Mouse (Mus musculus) stomach, embryonic 16.5 days (tissue): ENCODE measurements around the gene Eln. TPM values are rescaled to one million over a fixed set of nuclear protein-coding genes. Genes with fewer than 3 reads are reported as not detected.

Experiments
- ATAC-seq: fragments of 200-750 bp; cut with Nextera tagmentation; 2 replicates; pipeline ENCODE4 v1.8.0; 2017; ENCODE audit warnings: moderate number of reproducible peaks, moderate TSS enrichment; ENCODE audit not compliant: insufficient read depth, low FRiP score
- H3K27ac ChIP-seq: fragments of 300-500 bp; sonication (generic); 2 replicates; pipeline ENCODE4 v1.5.1; 2014; ENCODE audit warnings: low read length
- H3K27me3 ChIP-seq: fragments of 300-500 bp; sonication (generic); 2 replicates; pipeline ENCODE4 v1.6.1; 2014; ENCODE audit warnings: low read length, control low read depth, mixed read lengths; ENCODE audit not compliant: control insufficient read depth, insufficient read depth
- H3K36me3 ChIP-seq: fragments of 300-500 bp; sonication (generic); 2 replicates; pipeline ENCODE4 v1.6.1; 2014; ENCODE audit warnings: low read length; ENCODE audit not compliant: control insufficient read depth, insufficient read depth
- H3K4me1 ChIP-seq: fragments of 300-500 bp; sonication (generic); 2 replicates; pipeline ENCODE4 v1.6.1; 2014; ENCODE audit warnings: low read length, control low read depth, mixed read lengths; ENCODE audit not compliant: control insufficient read depth, insufficient read depth
- H3K4me2 ChIP-seq: fragments of 300-500 bp; sonication (generic); 2 replicates; pipeline ENCODE4 v1.6.1; 2014; ENCODE audit warnings: low read depth, low read length, mixed read lengths
- H3K4me3 ChIP-seq: fragments of 300-500 bp; sonication (generic); replicated peaks from 2 replicates; pipeline ENCODE4 v1.5.1; 2014; ENCODE audit warnings: mild to moderate bottlenecking, low read length
- H3K9ac ChIP-seq: fragments of 300-500 bp; sonication (generic); 2 replicates; pipeline ENCODE4 v1.6.1; 2014; ENCODE audit warnings: low read length
- H3K9me3 ChIP-seq: fragments of 300-500 bp; sonication (generic); replicated peaks from 2 replicates; pipeline ENCODE4 v1.6.1; 2016; ENCODE audit warnings: low read length, control low read depth; ENCODE audit not compliant: control insufficient read depth
- WGBS: fragments of 180-500 bp; shearing (Covaris S2); extraction: QIAGEN DNeasy Blood & Tissue Kit; methylation state at CpG from one replicate; pipeline ENCODE4 v1.1.7; 2014; 5-methylcytosine and 5-hydroxymethylcytosine counted together
- polyA plus RNA-seq: library from polyadenylated mRNA; unstranded; fragments of >200 nt; fragmentation: Nextera tagmentation; extraction: Ambion mirVana; gene quantifications from 2 replicates; pipeline ENCODE4 v1.2.1, GENCODE M21; 2015

The Eln gene
- 93.7 and 97.0 TPM in 2 replicates for polyA plus RNA-seq

DNA sequence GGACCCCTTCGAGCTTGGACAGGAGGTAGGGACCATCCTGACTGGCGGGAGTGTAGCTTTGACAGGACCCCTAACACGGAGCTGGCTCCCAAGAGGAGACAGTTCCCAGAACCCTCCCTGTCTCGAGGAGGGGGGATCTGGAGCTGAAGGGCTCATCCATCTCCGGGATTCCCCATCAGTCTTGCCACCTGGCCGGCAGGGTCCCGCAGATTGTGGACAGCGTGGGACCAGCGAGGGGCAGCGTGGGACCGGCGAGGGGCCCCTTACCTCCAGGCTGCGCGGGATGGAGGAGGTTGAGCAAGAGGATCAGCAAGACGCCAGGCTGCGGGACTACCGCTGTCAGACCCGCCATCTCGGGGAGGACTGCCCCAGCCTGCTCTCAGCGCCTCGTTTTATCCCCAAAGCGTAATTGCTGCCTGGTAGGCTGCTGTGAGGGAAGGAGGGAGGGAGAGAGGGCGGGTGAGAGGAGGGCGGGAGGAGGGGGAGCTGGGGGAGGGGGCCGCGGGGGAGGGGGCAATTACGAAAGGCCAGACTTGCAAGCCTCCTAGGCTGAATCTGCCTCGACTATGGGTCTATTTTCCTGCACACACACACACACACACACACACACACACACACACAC, at the start of gene Eln:
Eln (minus strand) TSS at position 434 of the 622 bp plus-strand sequence.
- H3K4me2 ChIP-seq, result peak within 1 kb of the TSS; percentile 63
- H3K4me1 ChIP-seq, result peaks cover 31% of the 10 kb centered on the region
- peak within 1 kb of the TSS; percentile 77 for H3K9ac ChIP-seq
- H3K27ac ChIP-seq, result peak within 1 kb of the TSS; percentile 73
- no peaks in the 10 kb centered on the region for H3K9me3 ChIP-seq
- H3K27me3 ChIP-seq, result no peaks in the 10 kb centered on the region
- peak within 1 kb of the TSS; percentile 52 for H3K4me3 ChIP-seq
- H3K36me3 ChIP-seq, result no peaks in the 10 kb centered on the region
- WGBS, result under 1% methylated on average over 26 of the region's 28 CpGs
- peak; percentile 72 for ATAC-seq

GRCm38 (mm10) chr5:134790080-134790995, 43.2 kb upstream of the Eln start:
- Histone ChIP-seq H3K36me3 (no peaks in the 10 kb centered on the region), H3K9me3 (0 out of 2 replicates have a peak, but pooled peaks cover 3% of the 10 kb centered on the region), H3K4me2 (no peak overlapping the region), H3K27me3 (no peaks in the 10 kb centered on the region), H3K4me3 (no peak overlapping the region), H3K9ac (no peak overlapping the region), H3K27ac (0 out of 2 replicates have a peak overlapping the region, but pooled peaks have one; percentile 11), H3K4me1 (peaks cover 10% of the 10 kb centered on the region)
- ATAC-seq, result no peak
- 67% methylated on average over 15 of the region's 15 CpGs for WGBS

- peaks cover 10% of the 10 kb centered on the region for H3K4me1 ChIP-seq
- WGBS, result 25% methylated on average over 12 of the region's 12 CpGs
- peak overlapping the region; percentile 37; the same call in 1 of the 2 replicates for H3K27ac ChIP-seq
- H3K9ac ChIP-seq, result no peak overlapping the region
- 0 out of 2 replicates have a peak, but pooled peaks cover 3% of the 10 kb centered on the region for H3K9me3 ChIP-seq
- H3K4me3 ChIP-seq, result no peak overlapping the region
- H3K27me3 ChIP-seq, result no peaks in the 10 kb centered on the region
- peak; percentile 85 for ATAC-seq
- H3K36me3 ChIP-seq, result no peaks in the 10 kb centered on the region
- H3K4me2 ChIP-seq, result no peak overlapping the region
Measured at GRCm38 (mm10) chr5:134788237-134788636, 41.1 kb upstream of the Eln start.

DNA sequence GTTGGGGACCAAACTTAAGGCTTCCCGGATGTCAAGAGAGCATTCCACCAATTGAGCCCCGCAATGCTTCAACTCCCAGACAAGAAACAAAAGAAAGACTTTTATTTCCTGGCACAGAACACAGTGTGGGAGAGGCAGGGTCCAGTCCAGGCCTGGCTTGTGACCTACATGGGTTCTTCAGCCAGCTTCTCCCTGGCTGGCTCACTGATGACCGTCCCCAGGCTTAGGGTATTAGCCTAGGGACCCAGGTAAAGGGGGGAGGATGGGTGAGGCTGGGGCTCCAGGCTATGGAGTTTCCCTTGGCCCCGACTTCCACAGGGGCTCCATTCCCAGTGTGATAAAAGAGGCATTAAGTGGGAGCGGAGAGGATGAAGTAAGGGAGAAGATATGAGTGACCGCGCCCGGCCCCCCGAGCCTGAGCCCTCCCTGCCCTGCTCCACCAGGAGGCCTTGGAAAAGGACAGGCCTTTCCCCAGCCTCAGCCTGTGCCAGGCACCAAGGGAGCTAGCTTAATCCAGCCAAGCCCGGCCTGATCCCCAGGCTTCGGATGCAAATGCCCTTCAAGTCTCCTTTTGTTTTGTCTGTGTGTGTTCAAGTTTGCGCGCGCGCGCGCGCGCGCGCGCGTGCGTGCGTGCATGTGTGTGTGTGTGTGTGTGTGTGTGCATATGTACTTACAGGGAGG, 38.7 kb upstream of the Eln start:
- ATAC-seq, result 0 out of 2 replicates have a peak, but pooled peaks have one; percentile 39

GRCm38 (mm10) chr5:134783794-134784193, 36.7 kb upstream of the Eln start:
- Histone ChIP-seq H3K4me2 (no peak overlapping the region), H3K27ac (no peak overlapping the region), H3K4me3 (no peak overlapping the region), H3K9ac (no peak overlapping the region), H3K4me1 (peaks cover 10% of the 10 kb centered on the region), H3K36me3 (no peaks in the 10 kb centered on the region), H3K9me3 (no peaks in the 10 kb centered on the region), H3K27me3 (no peaks in the 10 kb centered on the region)
- no peak for ATAC-seq
- WGBS, result 51% methylated on average over 2 of the region's 2 CpGs

More for the DNA sequence above, 38.7 kb upstream of the Eln start:
- Histone ChIP-seq H3K4me3 (no peak overlapping the region), H3K27ac (peak overlapping the region; percentile 58; the same call in 1 of the 2 replicates), H3K36me3 (no peaks in the 10 kb centered on the region), H3K27me3 (no peaks in the 10 kb centered on the region), H3K9me3 (no peaks in the 10 kb centered on the region), H3K4me2 (no peak overlapping the region), H3K9ac (peak overlapping the region; percentile 20), H3K4me1 (peaks cover 10% of the 10 kb centered on the region)
- WGBS, result 53% methylated on average over 25 of the region's 25 CpGs

DNA sequence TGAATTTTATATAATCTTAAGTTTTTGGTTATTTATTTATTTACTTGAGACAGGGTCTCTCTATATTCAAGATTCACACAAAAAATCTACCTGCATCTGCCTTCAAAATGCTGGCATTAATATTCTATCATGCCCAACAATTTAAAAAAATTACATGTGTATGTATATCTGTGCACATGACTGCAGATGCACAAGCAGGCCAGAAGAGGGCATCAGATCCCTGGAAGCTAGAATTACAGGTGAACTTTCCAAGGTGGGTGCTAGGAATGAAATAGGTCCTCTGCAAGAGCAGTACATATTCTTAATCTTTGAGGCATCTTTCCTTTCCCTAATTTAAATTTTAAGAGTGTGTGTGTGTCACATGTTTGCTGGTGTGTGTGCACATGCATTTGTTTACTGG, 33.8 kb upstream of the Eln start:
- ATAC-seq, result no peak
- no peak overlapping the region for H3K9ac ChIP-seq
- no peaks in the 10 kb centered on the region for H3K9me3 ChIP-seq
- H3K27me3 ChIP-seq, result no peaks in the 10 kb centered on the region
- no peak overlapping the region for H3K4me3 ChIP-seq
- H3K4me1 ChIP-seq, result peaks cover 4% of the 10 kb centered on the region
- H3K36me3 ChIP-seq, result no peaks in the 10 kb centered on the region
- no peak overlapping the region for H3K27ac ChIP-seq
- H3K4me2 ChIP-seq, result no peak overlapping the region

DNA sequence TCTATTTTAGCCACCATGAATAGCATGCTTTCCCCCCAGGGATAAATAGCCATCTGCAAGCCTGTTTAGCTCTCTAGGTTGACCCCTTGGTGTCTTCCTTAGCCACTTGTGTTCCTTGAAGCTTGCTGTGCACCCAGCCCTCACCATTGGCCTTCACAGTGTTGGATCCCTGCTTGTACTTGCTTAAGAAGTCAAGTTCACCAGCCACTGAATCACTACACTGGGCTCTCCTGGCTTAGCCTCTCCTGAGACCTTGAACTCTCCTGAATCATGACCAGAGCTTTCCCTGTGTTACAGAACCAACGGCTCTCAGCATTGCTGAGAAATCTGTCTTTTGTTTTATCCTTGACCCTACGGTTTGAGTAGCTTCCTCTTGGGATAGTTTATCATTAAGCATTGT, 33.0 kb upstream of the Eln start:
- no peak for ATAC-seq
- H3K27me3 ChIP-seq, result no peaks in the 10 kb centered on the region
- H3K4me1 ChIP-seq, result no peaks in the 10 kb centered on the region
- H3K36me3 ChIP-seq, result no peaks in the 10 kb centered on the region
- H3K4me2 ChIP-seq, result no peak overlapping the region
- H3K9me3 ChIP-seq, result no peaks in the 10 kb centered on the region
- H3K4me3 ChIP-seq, result no peak overlapping the region
- no peak overlapping the region for H3K9ac ChIP-seq
- WGBS, result 67% methylated on average over 2 of the region's 2 CpGs
- H3K27ac ChIP-seq, result no peak overlapping the region

- Histone ChIP-seq H3K9ac (no peak overlapping the region), H3K4me1 (no peaks in the 10 kb centered on the region), H3K4me3 (no peak overlapping the region), H3K27me3 (no peaks in the 10 kb centered on the region), H3K9me3 (no peaks in the 10 kb centered on the region), H3K36me3 (no peaks in the 10 kb centered on the region), H3K4me2 (no peak overlapping the region), H3K27ac (no peak overlapping the region)
- ATAC-seq, result no peak
- 70% methylated on average over 12 of the region's 12 CpGs for WGBS
Measured at GRCm38 (mm10) chr5:134776551-134776950, 29.4 kb upstream of the Eln start.
